Mouse (Mus musculus): ENCODE measurements around the gene Mlip. TPM values are rescaled to one million over a fixed set of nuclear protein-coding genes. Genes with fewer than 3 reads are reported as not detected.

The Mlip gene
- total RNA-seq, 2 experiments from 2014 or later: 68.4 to 71.5 TPM

Other genes starting within 250 kb of the Mlip start
- gene Lrrc1, start 191.9 kb upstream of the Mlip start, total RNA-seq (2021): 1 to 10 TPM; 8.0 to 8.3 TPM

All from left cerebral cortex, postnatal 4 days (tissue).